Mouse (Mus musculus) small intestine, adult 2 months (tissue): ENCODE results near the gene Zfp30.

Experiments
- CTCF ChIP-seq: fragments of 200-500 bp; IDR thresholded peaks from 2 replicates; pipeline ENCODE4 v1.5.1; 2012; ENCODE audit warnings: low read depth, mild to moderate bottlenecking, control low read depth, inconsistent platforms, low read length, moderate library complexity, mixed read lengths; ENCODE audit not compliant: insufficient replicate concordance, insufficient read length; ENCODE audit errors: extremely low read depth
- POLR2A ChIP-seq: fragments of 200-500 bp; IDR thresholded peaks from 2 replicates; pipeline ENCODE4 v1.6.1; 2012; ENCODE audit warnings: low read depth, mild to moderate bottlenecking, control low read depth, inconsistent platforms, low read length, moderate library complexity

DNA sequence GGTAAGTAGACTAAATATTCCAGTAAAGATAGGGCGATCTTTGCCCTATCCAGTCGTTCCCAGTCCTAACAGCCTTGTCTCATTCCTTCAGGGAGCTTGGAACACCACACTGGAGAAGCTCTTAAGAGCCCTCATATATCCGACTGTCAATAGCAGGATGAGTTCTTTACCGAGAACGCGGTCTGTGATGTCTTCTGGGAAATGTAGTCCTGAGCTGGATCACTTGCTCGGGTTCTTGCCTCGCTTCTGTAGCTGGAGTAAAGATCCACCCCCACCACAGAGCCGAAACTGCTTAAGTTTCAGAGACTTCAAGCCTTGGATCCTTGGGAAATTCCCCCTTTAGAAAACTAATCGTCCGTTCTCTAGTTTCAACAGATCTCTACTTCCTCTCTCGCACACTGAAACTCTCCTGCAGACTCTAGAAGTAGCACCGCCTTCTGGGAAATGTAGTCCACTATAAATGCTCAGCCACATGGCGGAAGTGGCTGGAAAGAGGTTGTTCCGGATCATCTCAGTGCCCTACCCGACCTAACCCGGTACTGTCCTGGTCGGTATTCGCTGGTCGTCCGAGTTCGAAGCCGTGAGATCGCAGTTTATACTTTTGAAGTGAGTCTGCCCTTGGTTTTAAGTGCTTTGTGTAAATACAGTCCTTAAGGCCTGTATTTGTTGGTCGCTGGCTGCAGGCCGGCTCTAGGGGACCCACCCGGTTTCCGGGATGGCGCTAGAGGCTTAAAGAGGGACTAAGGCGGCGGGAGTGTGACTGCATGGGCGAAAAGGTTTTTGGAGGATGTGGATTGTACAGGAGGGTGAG lies 15.5 kb upstream of the Zfp30 start, which contains the start of gene Zfp84:
- TF ChIP-seq CTCF, result no peak; the same call in 1 of the 2 replicates
- TF ChIP-seq POLR2A, result peak; percentile 58; the same call in 1 of the 2 replicates
